Mouse (Mus musculus) 3134 (cell line): ENCODE results near the gene Chst12.

Experiments used
- DNase-seq: peaks from one replicate; pipeline ENCODE4 v3.0.0-alpha.2; 2011; ENCODE audit warnings: low spot score; ENCODE audit not compliant: insufficient read length; ENCODE audit errors: extremely low read depth

The Chst12 gene

DNA sequence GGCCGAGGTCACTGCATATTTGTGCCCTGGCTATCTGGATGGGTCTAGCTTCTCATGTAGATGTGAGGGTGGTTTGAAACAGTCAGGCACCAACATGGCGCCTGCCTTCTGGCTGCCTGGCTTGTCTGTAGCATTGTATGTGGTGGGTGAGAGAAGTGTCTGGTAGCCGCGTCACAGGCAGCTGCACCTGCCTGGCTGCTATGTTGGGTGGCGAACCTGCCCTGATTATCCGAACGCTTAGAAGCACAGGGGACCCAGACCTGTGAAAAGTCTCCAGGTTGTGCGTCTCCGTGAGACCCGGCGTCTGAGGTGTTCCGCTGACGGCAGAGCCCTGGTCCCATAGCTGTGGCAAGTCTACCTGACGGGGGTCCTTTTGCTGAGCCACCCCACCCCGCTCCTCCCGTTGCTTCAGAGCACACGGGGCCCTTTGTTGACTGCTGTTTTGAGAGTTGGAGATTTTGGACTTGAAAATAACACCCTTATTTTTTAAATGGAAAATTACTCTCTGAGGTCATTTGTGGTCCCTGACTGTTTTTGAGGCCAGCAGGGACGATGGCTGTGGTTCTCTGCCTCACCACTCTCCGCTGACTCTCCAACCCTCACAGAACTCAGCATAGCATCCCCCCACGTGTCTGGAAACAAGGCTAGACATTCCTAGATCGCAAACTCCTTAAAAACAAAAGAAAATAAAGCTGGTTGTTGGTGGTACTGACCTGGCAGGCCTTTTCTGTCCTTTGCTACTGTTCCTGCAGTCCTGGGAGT, 12.0 kb downstream of the Chst12 start:
- DNase-seq = no peak

- no peak for DNase-seq
Measured at GRCm38 (mm10) chr5:140517921-140518230, 12.5 kb downstream of the Chst12 start.

DNA sequence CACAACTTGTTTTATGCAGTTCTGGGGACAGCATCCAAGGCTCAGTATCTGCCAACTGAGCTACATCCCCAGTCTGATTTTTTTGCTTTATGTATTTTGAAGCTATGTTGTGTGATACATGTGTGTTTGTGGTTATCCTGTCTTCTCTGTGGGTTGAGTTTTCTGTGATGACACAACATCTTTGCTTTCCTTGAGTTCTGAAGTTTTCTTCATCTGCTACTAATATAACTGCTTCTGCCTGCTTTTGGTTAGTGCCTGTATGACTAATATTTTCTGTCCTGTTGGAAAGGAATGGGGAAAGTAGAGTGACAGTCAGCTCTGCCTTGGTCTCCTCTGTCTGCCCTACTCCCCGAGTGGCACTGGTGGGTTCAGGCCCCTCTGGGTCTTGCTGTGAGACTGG, 15.8 kb downstream of the Chst12 start:
- DNase-seq = peak; percentile 37

GRCm38 (mm10) chr5:140526754-140527153, 21.4 kb downstream of the Chst12 start:
- DNase-seq = no peak

DNA sequence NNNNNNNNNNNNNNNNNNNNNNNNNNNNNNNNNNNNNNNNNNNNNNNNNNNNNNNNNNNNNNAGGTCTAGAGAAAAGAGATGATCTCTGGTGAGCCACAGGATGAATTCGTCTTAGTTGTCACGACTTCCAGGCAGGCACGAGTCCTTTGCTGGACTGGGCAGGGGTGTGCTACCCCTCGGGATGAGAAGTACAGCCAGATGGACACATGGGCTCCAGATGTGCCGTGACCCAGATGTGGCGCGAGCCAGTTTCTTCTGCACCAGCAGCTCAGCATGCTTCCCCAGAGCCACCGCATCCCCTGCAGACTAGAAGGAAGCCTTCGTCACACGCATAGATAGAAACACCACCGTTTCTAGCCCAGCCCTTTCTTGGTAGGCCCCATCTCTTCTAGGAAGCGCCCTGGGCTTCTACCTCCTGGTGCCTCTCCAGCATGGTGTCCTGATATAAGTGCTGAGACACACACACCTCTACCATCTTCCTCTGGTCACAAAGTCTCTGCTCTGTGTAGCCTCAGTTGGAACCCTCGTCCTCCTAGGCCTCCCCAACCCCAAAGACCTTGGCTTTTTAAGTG, 32.8 kb downstream of the Chst12 start:
- DNase-seq = no peak

DNA sequence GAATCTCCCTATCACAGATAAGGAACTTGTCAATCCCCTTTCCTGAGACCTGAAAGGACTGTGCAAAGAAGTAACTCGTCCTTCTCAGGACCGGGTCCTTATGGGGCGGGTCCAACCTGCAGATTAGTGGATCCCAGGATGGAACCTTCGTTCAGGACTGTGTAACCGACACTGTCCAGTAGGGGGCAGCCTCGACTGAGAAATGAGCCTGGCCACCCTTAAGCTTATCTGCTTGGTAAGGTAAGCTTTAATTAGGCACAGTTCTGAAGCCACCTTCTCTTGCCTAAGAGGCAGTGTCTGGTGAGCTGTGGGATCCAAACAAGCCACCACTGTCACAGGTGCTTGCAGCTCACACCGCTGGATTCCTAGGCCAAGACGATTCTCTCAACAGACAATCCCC, 34.8 kb downstream of the Chst12 start:
- peak; percentile 55 for DNase-seq

- DNase-seq = no peak
Measured at GRCm38 (mm10) chr5:140542811-140543575, 37.6 kb downstream of the Chst12 start.

DNA sequence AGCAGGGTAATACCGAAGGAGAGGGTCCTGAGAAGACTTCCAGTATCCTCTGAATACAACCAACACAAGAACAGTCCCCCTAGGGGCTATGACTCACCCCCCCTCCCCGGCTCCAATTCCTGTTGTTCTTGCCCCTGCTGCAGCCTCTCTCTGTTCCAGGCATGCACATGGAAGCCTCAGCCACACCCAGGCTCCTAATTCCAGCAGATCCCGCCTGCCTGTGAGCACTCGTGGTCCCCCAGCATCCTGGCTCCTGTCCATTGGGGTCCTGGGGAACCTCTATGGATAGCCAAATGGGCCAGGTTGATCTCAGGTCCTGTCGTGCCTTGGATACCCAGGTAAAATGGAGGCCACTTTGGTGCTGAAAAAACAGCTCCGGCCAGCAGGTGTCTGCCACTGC, 40.3 kb downstream of the Chst12 start:
- DNase-seq = no peak

GRCm38 (mm10) chr5:140546332-140546731, 41.0 kb downstream of the Chst12 start:
- DNase-seq = no peak

DNA sequence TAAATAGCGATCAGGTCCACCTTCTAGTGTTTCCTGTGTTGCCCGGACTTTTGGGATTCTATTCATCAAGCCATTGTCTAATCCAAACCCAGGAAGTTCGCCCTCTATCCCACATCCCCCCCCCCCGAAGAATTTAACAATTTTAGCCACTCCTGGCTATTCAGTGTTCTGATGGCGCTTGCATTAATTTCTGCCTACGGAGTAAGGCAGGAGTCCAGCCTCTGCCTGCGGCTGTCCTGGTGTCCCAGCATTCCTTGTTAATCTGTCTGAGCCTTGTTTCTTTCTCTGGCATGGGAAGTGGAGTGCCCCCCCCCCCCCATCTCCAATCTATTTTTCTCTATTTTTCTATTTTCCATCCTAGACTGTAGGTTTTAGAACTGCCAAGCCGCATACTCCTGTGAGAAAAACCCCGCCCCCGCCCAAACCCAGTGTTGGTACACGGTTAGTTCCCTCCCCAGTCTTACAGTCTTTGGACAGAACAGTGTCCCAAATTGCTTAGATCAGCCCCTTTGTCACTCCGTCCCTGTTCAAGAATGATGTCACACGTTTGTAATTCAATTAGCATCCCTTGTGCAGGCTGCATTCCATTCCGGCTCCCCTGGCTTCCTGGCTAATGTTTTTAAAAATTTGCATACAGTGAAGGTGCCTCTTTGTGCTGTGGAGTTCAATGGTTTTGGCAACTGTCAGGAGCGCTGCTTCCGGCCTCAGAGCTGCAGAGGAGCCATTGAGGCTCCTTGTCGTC, 44.1 kb downstream of the Chst12 start:
- no peak for DNase-seq

- DNase-seq = no peak
Measured at GRCm38 (mm10) chr5:140553719-140554118, 48.4 kb downstream of the Chst12 start.

GRCm38 (mm10) chr5:140556859-140557258, 51.5 kb downstream of the Chst12 start:
- no peak for DNase-seq

DNA sequence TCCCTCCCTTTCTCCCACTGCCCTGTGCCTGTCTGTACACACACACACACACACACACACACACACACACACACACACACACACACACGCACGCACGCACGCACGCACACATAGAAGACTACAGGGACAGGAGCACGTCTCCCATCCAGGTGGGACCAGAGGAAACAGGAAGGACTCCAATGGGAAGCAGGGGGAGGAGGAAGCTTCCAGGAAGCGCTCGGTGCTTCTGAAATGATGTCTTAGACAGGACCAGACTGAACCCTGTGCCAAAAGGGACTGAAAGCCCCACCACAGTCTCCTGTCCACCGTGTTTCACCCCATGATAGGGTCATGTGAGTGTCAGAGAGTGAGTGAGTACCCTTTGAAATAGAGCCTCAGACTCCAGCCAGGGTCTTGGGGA, 57.3 kb downstream of the Chst12 start:
- DNase-seq = no peak

DNA sequence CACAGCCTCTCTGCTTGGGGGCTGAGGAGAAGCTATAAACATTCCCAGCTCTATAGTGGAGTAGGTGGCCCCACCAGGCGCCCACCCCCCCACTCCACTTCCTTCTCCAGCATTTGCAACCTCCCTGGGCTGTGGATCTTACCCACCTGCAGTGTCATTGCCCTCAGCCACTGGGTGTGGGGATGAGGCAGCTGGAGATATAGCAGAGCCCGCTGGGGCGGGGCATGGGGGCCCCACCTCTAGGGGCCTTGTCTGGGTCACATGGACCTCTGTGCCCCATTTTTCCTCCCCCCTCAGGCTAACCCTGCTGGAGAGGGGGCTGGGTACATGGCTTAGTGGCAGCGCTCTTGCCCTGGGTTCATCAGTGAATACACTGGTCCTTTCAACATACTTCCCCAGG, 59.5 kb downstream of the Chst12 start, which contains the start of gene Grifin:
Grifin (minus strand) TSS at position 176 of the 400 bp plus-strand sequence.
- DNase-seq = no peak

DNA sequence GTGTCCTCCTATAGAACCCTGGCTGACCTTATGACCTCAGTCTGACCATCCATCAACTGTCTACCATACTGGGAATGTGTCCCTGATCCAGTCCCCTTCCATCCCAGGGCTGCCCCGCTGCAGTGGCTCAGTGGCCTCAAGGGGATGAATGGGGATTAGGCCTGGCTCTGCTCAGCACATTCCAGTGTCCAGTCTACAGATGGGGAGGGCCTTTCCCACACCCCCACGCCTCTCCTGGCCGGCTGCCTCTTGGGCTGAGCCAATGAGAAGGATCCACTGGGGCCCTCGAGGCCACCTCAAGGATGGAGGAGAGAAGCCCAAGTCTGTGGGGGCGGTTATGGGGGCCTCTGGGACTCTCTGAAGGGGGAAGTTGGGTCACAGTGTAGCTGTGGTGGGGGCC, 60.1 kb downstream of the Chst12 start:
- no peak for DNase-seq

DNA sequence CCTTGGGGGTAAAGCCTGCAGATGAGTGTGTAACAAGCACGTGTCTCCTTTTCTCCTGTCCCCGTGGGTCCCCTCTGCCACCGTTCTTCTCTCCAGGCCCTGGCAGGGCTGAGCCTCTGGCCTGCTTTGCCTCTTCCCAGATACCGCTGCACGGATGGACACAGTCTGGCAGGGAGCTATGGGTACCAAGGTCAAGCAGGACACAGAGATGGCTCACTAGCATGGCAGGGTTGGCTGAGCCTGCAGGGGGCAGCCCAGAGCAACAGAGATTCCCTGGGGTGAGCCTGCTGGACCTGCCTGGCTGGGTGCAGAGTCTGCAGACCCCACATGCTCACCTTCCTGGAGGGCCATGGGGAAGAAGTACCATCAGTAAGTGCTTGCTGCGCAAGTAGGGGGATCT, 60.5 kb downstream of the Chst12 start:
- DNase-seq = no peak

DNA sequence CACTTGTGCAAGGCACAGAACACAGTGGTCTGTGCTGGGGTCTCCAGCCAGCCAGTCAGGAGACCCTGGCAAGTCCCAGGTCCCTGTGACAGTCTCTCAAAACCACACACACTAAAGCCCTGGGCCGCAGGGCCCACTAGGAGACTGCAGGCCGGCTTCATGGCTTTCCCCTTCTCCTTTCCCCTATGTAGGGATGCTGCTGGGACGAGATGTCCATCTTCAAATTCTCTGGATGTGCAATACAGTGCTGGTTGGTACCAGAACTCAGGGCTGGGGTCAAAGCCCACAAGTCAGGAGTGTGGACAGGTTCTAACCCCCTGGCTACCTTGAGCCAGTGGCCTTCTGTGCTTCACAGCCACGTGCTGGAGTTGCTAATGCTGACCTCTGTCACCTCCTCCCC, 60.9 kb downstream of the Chst12 start:
- DNase-seq = no peak

DNA sequence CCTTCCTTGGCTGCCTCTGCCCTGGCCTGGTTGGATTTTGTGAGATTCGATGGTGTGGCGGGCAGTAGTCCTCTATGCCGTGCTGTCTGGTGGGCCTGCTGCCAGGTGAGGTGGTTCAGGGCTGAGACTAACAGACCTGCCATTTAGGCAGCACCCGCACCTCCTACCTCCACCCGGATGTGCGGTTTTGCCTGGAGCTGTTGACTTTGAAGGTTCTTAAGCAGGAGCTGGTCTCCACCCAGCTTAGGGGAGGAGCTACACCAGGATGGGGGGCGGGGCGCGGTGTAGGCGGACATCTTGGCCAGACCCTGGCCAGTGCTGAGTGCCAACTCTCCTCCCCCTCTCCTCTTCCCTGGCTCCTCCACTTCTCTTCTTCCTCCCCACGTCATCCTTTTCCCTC, 62.0 kb downstream of the Chst12 start:
- DNase-seq = peak; percentile 93

GRCm38 (mm10) chr5:140567751-140568150, 62.4 kb downstream of the Chst12 start:
- no peak for DNase-seq

DNA sequence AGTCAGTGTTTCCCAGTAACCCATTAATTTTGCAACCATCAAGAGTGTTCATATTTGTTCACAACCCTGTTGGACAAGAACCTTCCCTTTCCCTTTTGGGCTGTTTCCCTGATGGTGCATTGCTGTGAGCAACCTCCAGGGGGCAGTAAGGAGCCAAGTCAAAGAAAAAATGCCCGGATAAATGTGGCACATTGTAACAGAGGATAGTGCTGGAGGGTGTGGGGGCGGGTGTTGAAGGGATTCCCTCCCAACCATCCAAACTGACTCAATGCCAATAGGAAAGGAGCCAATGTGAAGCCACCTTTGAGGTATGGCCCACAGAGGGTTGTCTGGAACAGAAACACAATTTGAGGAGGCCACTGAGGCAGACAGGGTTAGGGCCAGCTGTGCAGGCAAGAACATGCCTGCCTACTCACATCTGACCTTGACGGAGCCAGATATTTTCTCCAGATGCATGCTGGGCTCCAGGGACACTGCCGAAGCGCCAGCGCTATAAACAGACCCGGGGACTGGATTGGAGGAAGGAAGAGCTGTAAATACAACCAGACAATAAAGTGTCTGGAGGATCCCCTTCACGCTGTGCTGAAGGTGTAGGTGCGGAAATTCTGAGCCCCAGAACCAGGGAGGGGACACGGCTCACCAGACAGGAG, 63.1 kb downstream of the Chst12 start:
- peak; percentile 54 for DNase-seq
